Mouse (Mus musculus) thymus, postnatal 14 days (tissue): ENCODE measurements around the gene Acad8.

Experiments
- DNase-seq: peaks from one replicate; pipeline ENCODE4 v3.0.0; 2021

The Acad8 gene

DNA sequence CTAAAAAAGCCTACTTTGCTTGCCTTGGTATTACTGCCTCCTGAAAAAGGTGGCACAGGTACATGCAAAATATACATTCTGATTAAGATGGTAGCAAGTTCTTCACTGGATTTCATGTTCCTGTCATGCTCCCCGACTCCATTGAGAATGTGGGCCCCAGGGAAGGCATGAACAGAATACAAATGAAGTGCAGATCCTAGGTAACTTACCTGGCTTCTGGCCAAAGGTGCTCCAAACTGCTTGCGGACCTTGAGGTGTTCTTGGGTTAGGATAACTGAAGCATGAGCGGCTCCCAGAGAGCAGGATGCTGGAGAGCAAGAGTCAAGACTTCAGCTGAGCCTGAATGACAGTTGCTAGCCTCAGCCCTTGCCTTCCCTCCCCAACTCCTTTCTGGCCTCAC lies 20.6 kb downstream of the Acad8 start:
- DNase-seq = no peak

DNA sequence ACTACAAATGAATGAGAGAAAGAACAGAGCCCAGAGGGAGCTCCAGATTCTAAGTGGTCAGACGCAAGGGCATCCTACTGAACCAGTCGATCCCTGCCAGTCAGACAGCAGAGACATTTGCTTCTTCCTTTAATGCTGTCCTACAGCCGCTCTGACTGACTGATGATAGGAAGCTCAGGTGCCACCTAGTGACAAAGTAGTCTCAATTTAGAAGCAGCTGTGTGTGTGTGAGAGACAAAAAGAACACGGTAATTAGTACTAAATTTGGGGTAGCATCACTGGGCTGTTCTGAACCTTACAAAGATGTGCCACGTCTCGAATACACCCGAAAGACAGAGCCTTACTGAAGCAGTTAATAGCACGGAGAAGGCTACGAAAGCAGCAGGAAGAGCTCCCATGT lies 21.6 kb downstream of the Acad8 start:
- DNase-seq = no peak

DNA sequence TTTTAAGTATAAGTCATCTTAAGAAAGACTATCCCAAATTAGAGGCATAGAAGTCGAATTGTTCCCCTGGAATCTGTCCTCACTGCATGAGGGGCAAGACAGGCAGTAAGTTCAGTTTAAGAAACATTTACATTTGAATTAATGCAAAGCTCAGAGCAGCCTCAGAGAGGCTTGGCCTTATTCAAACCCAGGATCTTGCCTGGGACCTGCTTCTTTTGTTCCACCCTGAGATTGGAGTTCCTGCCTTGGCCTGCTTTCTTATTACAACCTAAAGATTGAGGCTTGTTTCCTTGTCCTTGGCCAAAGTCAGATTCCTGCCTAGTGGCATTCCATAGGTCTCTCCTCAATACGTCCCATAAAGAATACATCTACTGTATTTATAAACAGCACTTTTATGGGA lies 51.6 kb downstream of the Acad8 start:
- DNase-seq = no peak

GRCm38 (mm10) chr9:26924146-26924545 lies 75.2 kb downstream of the Acad8 start:
- no peak for DNase-seq
